Mouse (Mus musculus) midbrain, embryonic 14.5 days (tissue): ENCODE measurements around the gene Tenm3. TPM values are rescaled to one million over a fixed set of nuclear protein-coding genes. Genes with fewer than 3 reads are reported as not detected.

Source experiments
- ATAC-seq: fragments of 200-750 bp; cut with Nextera tagmentation; 2 replicates; pipeline ENCODE4 v1.8.0; 2017; ENCODE audit warnings: moderate number of reproducible peaks, moderate library complexity; ENCODE audit not compliant: low FRiP score, low TSS enrichment
- DNase-seq: peaks from one replicate; pipeline ENCODE4 v3.0.0-alpha.2; 2015
- H3K27ac ChIP-seq: fragments of 300-500 bp; sonication (generic); replicated peaks from 2 replicates; pipeline ENCODE4 v1.5.1; 2014; ENCODE audit warnings: mild to moderate bottlenecking, low read depth, low read length, moderate library complexity
- H3K27me3 ChIP-seq: fragments of 300-500 bp; sonication (generic); 2 replicates; pipeline ENCODE4 v1.6.1; 2014; ENCODE audit warnings: low read length, control low read depth, mixed read lengths; ENCODE audit not compliant: control insufficient read depth, insufficient read depth
- H3K36me3 ChIP-seq: fragments of 300-500 bp; sonication (generic); 2 replicates; pipeline ENCODE4 v1.6.1; 2014; ENCODE audit warnings: low read length, control low read depth; ENCODE audit not compliant: control insufficient read depth, insufficient read depth
- H3K4me1 ChIP-seq: fragments of 300-500 bp; sonication (generic); 2 replicates; pipeline ENCODE4 v1.6.1; 2014; ENCODE audit warnings: mild to moderate bottlenecking, antibody characterized with exemption, low read length, control low read depth; ENCODE audit not compliant: control insufficient read depth, insufficient read depth
- H3K4me2 ChIP-seq: fragments of 300-500 bp; sonication (generic); 2 replicates; pipeline ENCODE4 v1.6.1; 2014; ENCODE audit warnings: mild to moderate bottlenecking, low read length, moderate library complexity
- H3K4me3 ChIP-seq: fragments of 300-500 bp; sonication (generic); replicated peaks from 2 replicates; pipeline ENCODE4 v1.5.1; 2014; ENCODE audit warnings: low read depth, low read length
- H3K9ac ChIP-seq: fragments of 300-500 bp; sonication (generic); replicated peaks from 2 replicates; pipeline ENCODE4 v1.6.1; 2014; ENCODE audit warnings: mild to moderate bottlenecking, low read length, moderate library complexity
- H3K9me3 ChIP-seq: fragments of 300-500 bp; sonication (generic); 2 replicates; pipeline ENCODE4 v1.6.1; 2016; ENCODE audit warnings: low read length, control low read depth, mixed read lengths; ENCODE audit not compliant: control insufficient read depth
- WGBS: fragments of 180-500 bp; shearing (Covaris S2); extraction: QIAGEN DNeasy Blood & Tissue Kit; methylation state at CpG from one replicate; pipeline ENCODE4 v1.1.7; 2014; 5-methylcytosine and 5-hydroxymethylcytosine counted together
- polyA plus RNA-seq: library from polyadenylated mRNA; unstranded; fragments of >200 nt; fragmentation: Nextera tagmentation; extraction: Ambion mirVana; gene quantifications from 2 replicates; pipeline ENCODE4 v1.2.1, GENCODE M21; 2014

The Tenm3 gene
- polyA plus RNA-seq, 1 experiment from 2014 or later, result 61.6 TPM

DNA sequence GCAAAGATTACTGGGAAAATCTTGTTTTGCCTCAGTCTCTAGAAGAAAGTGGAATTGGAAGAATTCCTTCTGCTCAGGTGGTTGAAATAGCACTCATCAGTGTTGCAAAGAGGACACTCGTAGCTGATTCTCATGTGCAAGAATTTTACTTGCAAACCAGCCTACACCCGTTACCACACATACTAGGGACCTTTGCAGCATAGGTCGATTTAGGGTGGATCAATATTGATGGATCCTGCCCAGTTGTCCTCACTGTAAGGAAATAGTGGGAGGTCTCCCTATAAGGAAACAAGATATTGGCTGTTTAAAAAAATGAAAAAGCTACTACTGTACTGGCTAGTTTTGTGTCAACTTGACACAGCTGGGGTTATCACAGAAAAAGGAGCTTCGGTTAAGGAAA is 242.1 kb downstream of the Tenm3 start:
- 95% methylated on average over 4 of the region's 4 CpGs for WGBS
- Histone ChIP-seq H3K4me2 (no peak overlapping the region), H3K36me3 (no peaks in the 10 kb centered on the region), H3K27me3 (no peaks in the 10 kb centered on the region), H3K9me3 (no peaks in the 10 kb centered on the region), H3K27ac (no peak overlapping the region), H3K4me3 (no peak overlapping the region), H3K4me1 (peaks cover 7% of the 10 kb centered on the region), H3K9ac (no peak overlapping the region)
- DNase-seq (no peak), ATAC-seq (no peak)

DNA sequence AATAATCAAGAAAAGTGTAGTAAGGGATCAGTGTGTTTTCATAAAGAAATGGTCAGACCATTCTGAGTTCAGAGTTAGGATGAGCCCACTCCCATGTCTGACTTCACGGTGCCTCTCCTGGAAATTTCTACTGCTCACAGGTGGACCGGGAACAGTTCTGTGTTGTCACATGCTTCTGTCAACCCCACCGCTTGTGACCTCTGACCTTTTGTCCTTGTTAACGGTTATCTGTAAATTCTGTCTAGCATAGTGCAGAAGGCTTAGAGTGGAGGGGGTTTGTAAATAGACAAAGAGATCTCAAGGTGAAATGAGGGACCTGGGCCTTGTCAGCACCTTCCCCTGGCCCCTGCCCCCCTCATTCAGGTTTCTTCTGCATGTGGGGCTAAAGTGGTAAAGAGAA is 244.7 kb downstream of the Tenm3 start:
- DNase-seq (no peak), ATAC-seq (no peak)
- Histone ChIP-seq H3K4me3 (no peak overlapping the region), H3K9ac (no peak overlapping the region), H3K9me3 (no peaks in the 10 kb centered on the region), H3K27me3 (no peaks in the 10 kb centered on the region), H3K27ac (no peak overlapping the region), H3K36me3 (no peaks in the 10 kb centered on the region), H3K4me2 (no peak overlapping the region), H3K4me1 (peaks cover 10% of the 10 kb centered on the region)
- 82% methylated on average over 4 of the region's 4 CpGs for WGBS

DNA sequence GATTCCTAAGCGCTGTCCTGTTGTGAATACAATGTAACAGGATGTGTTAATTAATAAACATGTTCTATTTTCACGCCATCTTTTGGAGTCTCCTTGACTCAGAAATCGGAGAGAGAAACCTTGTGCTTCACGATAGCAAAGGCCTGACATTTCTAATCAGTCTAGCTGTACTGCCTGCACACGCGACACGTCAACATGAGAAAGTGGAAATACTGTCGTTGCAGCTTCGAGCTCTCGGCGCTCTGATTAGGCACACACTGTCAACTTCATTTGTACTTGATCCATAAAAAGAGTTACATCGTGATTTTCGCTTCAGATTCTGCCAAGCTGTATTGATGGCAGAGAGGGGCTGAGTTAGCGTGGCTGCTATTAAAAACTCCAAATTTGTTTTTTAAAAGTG is 247.4 kb downstream of the Tenm3 start:
- Histone ChIP-seq H3K9me3 (no peaks in the 10 kb centered on the region), H3K4me2 (no peak overlapping the region), H3K4me1 (peaks cover 10% of the 10 kb centered on the region), H3K27ac (no peak overlapping the region), H3K36me3 (no peaks in the 10 kb centered on the region), H3K9ac (no peak overlapping the region), H3K27me3 (no peaks in the 10 kb centered on the region), H3K4me3 (no peak overlapping the region)
- ATAC-seq, result no peak
- peak; percentile 36 for DNase-seq
- WGBS, result 48% methylated on average over 14 of the region's 14 CpGs

DNA sequence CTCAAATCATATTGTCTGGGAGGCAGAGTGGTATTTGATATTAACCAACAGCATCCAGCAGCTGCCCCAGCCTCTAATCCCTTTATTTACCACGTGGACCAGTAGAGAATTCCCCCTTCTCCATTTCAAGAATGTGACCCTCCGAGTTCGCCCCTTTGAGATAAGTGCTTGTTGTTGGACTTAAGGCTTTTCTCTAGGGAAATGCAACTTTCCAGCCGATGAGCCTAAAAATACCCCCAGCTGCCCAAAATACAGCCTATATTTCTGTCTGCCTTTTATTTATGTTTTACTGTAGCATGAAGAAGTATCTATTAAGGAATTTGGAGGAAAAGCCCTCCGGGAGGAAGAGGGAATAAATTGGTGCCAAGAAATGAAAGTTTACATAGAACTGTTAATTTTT is 251.9 kb downstream of the Tenm3 start:
- WGBS, result 43% methylated on average over 5 of the region's 5 CpGs
- H3K9ac ChIP-seq, result no peak overlapping the region
- H3K4me2 ChIP-seq, result no peak overlapping the region
- no peak overlapping the region for H3K27ac ChIP-seq
- ATAC-seq (no peak), DNase-seq (no peak)
- H3K36me3 ChIP-seq, result no peaks in the 10 kb centered on the region
- no peaks in the 10 kb centered on the region for H3K9me3 ChIP-seq
- H3K4me3 ChIP-seq, result no peak overlapping the region
- H3K27me3 ChIP-seq, result no peaks in the 10 kb centered on the region
- H3K4me1 ChIP-seq, result 0 out of 2 replicates have a peak, but pooled peaks cover 3% of the 10 kb centered on the region

DNA sequence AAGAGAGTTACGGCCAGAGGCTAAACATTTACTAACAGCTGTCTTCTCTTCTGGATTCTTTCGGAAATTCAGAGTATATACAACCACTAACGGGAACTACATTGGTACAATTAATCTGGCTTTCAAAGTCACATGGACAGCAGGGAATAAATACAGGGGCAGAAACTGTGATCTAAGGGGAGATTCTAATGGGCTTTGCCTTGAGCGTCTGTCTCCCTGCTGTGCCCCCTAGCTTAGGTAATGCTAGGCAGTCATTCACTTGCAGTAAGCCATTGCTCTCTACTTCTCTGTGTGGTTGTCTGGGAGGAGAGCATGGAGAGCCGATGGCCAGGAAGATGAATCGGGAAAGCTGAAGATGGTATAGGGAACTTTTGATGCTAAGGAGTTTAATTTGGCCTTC is 264.0 kb downstream of the Tenm3 start:
- Histone ChIP-seq H3K4me1 (peaks cover 11% of the 10 kb centered on the region), H3K27me3 (no peaks in the 10 kb centered on the region), H3K4me3 (no peak overlapping the region), H3K36me3 (no peaks in the 10 kb centered on the region), H3K9ac (no peak overlapping the region), H3K4me2 (no peak overlapping the region), H3K27ac (no peak overlapping the region), H3K9me3 (no peaks in the 10 kb centered on the region)
- ATAC-seq (no peak), DNase-seq (peak; percentile 42)
- 12% methylated on average over 6 of the region's 6 CpGs for WGBS

DNA sequence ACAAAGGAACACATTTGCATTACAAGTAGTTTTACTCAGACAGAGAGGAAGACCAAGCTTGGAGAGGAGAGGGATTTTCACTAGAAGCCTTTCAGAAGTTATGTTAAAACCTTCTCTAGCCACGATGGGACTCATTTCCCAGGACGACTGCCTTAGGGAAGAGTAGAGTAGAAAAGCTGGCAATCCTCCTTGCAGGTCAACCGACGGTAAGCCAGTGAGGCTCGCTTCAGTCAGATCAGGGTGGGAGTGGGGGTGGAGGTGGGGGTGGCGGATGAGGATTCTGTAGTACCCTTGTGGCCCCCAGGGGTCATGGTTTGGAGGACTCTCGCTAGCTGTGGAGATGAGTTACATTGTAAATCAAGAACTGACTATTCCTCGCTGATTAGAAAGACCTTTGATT is 264.6 kb downstream of the Tenm3 start:
- H3K4me3 ChIP-seq, result no peak overlapping the region
- H3K9me3 ChIP-seq, result no peaks in the 10 kb centered on the region
- DNase-seq, result peak; percentile 40
- no peak overlapping the region for H3K27ac ChIP-seq
- H3K4me2 ChIP-seq, result no peak overlapping the region
- peaks cover 11% of the 10 kb centered on the region for H3K4me1 ChIP-seq
- WGBS, result 11% methylated on average over 8 of the region's 8 CpGs
- ATAC-seq, result no peak
- no peaks in the 10 kb centered on the region for H3K36me3 ChIP-seq
- no peak overlapping the region for H3K9ac ChIP-seq
- no peaks in the 10 kb centered on the region for H3K27me3 ChIP-seq

DNA sequence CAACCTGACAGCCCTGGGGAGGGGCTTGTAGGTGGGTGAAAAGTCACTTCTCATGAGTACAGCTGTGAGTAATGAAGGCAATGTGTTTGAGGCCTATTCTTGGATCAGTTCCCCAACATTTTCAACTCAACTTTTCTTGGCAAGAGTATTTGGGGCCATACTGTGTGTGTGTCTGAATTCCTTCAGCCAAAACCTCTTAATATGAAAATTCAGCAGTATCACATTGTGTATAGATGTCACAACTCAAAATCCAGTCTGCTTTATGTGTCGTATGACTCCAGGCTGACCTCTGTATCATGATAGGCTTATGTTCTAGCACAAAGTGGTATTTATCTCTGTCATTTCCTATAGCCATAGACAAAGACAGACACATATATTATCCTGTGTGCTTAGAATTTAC is 270.8 kb downstream of the Tenm3 start:
- Histone ChIP-seq H3K4me1 (peaks cover 10% of the 10 kb centered on the region), H3K27ac (no peak overlapping the region), H3K9me3 (no peaks in the 10 kb centered on the region), H3K4me3 (no peak overlapping the region), H3K27me3 (no peaks in the 10 kb centered on the region), H3K36me3 (no peaks in the 10 kb centered on the region), H3K9ac (no peak overlapping the region), H3K4me2 (no peak overlapping the region)
- DNase-seq, result no peak
- WGBS, result 85% methylated on average over 1 of the region's 1 CpGs
- no peak for ATAC-seq

DNA sequence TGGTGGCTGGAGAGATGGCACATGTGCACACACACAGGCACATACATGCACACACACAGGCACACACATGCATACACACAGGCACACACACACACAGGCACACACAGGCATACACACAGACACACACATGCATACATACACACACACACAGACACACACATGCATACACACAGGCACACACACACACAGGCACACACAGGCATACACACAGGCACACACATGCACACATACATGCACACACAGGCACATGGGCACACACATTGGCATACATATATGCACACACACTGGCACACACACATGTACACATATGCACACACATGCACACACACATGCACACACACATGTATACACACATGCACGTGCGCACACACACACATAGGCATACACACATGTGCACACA is 271.4 kb downstream of the Tenm3 start:
- Histone ChIP-seq H3K4me1 (peaks cover 14% of the 10 kb centered on the region), H3K9me3 (no peaks in the 10 kb centered on the region), H3K4me3 (no peak overlapping the region), H3K27me3 (no peaks in the 10 kb centered on the region), H3K27ac (no peak overlapping the region), H3K36me3 (no peaks in the 10 kb centered on the region), H3K4me2 (no peak overlapping the region), H3K9ac (no peak overlapping the region)
- ATAC-seq, result no peak
- 96% methylated on average over 2 of the region's 2 CpGs for WGBS
- no peak for DNase-seq

DNA sequence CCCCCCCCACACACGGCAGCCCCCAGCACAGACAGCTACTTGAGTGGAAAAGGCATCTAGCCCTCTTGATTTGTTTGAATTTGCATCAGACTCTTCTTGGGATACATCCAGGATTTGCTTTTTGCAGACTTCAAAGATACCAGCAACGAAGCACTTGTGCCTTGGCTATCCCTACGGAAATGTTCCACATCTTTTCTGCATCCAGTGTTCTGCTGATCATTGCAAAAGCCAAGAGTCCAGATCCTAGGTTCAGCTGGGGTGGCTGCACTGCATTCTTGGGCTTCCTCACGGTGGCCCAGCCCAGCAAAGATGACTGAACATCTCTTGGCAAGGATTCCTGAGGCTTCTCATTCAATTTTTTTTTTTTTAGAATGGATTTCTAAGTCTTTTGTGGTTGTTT is 275.1 kb downstream of the Tenm3 start:
- Histone ChIP-seq H3K4me3 (no peak overlapping the region), H3K4me2 (no peak overlapping the region), H3K4me1 (peaks cover 14% of the 10 kb centered on the region), H3K27me3 (no peaks in the 10 kb centered on the region), H3K36me3 (no peaks in the 10 kb centered on the region), H3K9me3 (no peaks in the 10 kb centered on the region), H3K27ac (peak overlapping the region; percentile 58), H3K9ac (no peak overlapping the region)
- ATAC-seq, result no peak
- WGBS, result 26% methylated on average over 4 of the region's 4 CpGs
- DNase-seq, result peak; percentile 40
